ENCODE assay signal across 31 mouse cellular contexts in the genomic region with DNA sequence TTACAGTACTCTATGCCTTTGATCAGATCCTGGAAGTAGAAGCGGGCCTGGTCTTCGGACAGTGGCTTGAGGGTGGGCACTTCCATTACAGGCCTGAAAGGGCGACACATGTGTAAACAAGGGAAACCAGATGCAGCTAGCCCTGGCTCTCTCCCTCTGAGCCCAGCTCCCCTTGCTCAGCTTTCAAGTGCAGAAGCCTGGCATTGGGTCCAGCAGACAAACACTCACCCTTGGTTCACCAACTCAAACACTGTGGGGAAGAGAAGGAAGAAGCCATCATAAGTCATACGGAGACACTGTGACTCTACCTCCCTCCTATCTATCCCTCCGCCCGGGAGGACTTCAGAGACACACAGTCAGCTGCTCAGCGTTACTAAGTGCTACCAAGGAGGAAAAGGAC. TPM values are rescaled to one million over a fixed set of nuclear protein-coding genes. Genes with fewer than 3 reads are reported as not detected.
A peak's percentile ranks its signal among the peaks of the same experiment; 100 is the strongest.
DNase-seq lines count a peak whose midpoint lies in the region; ATAC-seq and TF ChIP-seq lines count a peak whose summit lies in the region.
"Had no signal": no experiment of that assay in that cellular context is flagged by ENCODE, and none has a peak within 500 bp of the region (broad histone marks: within the 10 kb centered on the region; RNA-seq: fewer than 3 reads in every experiment).

No protein-coding gene starts in this region.

- H3K27ac ChIP-seq in lung, postnatal 0 days (ENCODE audit: low read length), result no peak overlapping the region
- H3K27ac ChIP-seq: embryonic facial prominence, embryonic 10.5 days; embryonic facial prominence, embryonic 13.5 days; forebrain, embryonic 12.5 days; gastrocnemius, adult 2 months; heart, embryonic 13.5 days; hindbrain, embryonic 14.5 days; hindbrain, postnatal 0 days had no signal

- WGBS in lung, postnatal 0 days, result 80% methylated on average over 7 of the region's 7 CpGs

- H3K4me1 ChIP-seq in lung, postnatal 0 days (ENCODE audit: insufficient read depth, low read depth, low read length), result no peaks in the 10 kb centered on the region
- H3K4me1 ChIP-seq: embryonic facial prominence, embryonic 13.5 days; forebrain, embryonic 12.5 days; heart, embryonic 13.5 days had no signal

- no peak for TF ChIP-seq CTCF in lung, postnatal 0 days (IDR thresholded peaks at IDR 0.05)

- H3K9ac ChIP-seq in lung, postnatal 0 days (replicated peaks; ENCODE audit: low read depth), result no peak overlapping the region
- H3K9ac ChIP-seq: embryonic facial prominence, embryonic 13.5 days; forebrain, embryonic 12.5 days; heart, embryonic 13.5 days; hindbrain, embryonic 14.5 days had no signal

- H3K4me2 ChIP-seq in lung, postnatal 0 days (replicated peaks; ENCODE audit: low read depth, low read length), result no peak overlapping the region
- H3K4me2 ChIP-seq: embryonic facial prominence, embryonic 13.5 days; forebrain, embryonic 12.5 days; heart, embryonic 13.5 days; hindbrain, embryonic 14.5 days had no signal

- H3K4me3 ChIP-seq in lung, postnatal 0 days (ENCODE audit: low read depth, low read length), result no peak overlapping the region
- H3K4me3 ChIP-seq: embryonic facial prominence, embryonic 10.5 days; embryonic facial prominence, embryonic 13.5 days; erythroblast, embryonic 14.5 days; forebrain, embryonic 12.5 days; gastrocnemius, adult 2 months; heart, embryonic 13.5 days had no signal

- ATAC-seq in lung, postnatal 0 days, result no peak
- ATAC-seq: forebrain, embryonic 16.5 days; hindbrain, postnatal 0 days; inflammation-experienced regulatory T-cells, adult 6 months; Patski had no signal

- DNase-seq in adrenal gland, postnatal 25 days, result peak; percentile 27
- no peak for DNase-seq in adrenal gland, postnatal 4 days (ENCODE audit: low spot score in 2 of 2)
- DNase-seq in lung, adult 18-20 months, result peak; percentile 81 to 86
- DNase-seq in lung, postnatal 0 days (ENCODE audit: low spot score), result no peak
- peak; percentile 88 for DNase-seq in lung, postnatal 10 days
- DNase-seq in lung, postnatal 36 days, result peak; percentile 87
- DNase-seq in gastrocnemius, postnatal 10 days, result no peak
- DNase-seq in ovary, postnatal 10 days (ENCODE audit: low spot score), result no peak
- DNase-seq: B cell, adult 2 months; cerebellum, adult 11 months; cerebellum, adult 2 months; cerebellum, adult 9-11 months; cerebellum, postnatal 25 days; embryo, embryonic 11 days; gastrocnemius, adult 2 months; gastrocnemius, postnatal 25 days; heart, adult 18-20 months; heart, postnatal 14 days; heart, postnatal 4 days had no signal

- no peak for TF ChIP-seq EP300 in lung, postnatal 0 days (IDR thresholded peaks at IDR 0.05)

- H3K9me3 ChIP-seq in lung, postnatal 0 days (ENCODE audit: low read length), result no peaks in the 10 kb centered on the region
- H3K9me3 ChIP-seq: embryonic facial prominence, embryonic 10.5 days; embryonic facial prominence, embryonic 13.5 days; forebrain, embryonic 12.5 days; G1E; heart, embryonic 13.5 days had no signal

- H3K27me3 ChIP-seq in lung, postnatal 0 days (replicated peaks; ENCODE audit: insufficient read depth, low read length), result no peaks in the 10 kb centered on the region
- H3K27me3 ChIP-seq: CH12.LX; embryonic facial prominence, embryonic 13.5 days; forebrain, embryonic 12.5 days; heart, embryonic 13.5 days; Patski had no signal

- H3K36me3 ChIP-seq in lung, postnatal 0 days (ENCODE audit: insufficient read depth, low read length), result peaks cover 12% of the 10 kb centered on the region; the same call in 1 of the 2 replicates

RNA-seq across cellular contexts. Expression of a gene that starts 31.3 kb away (rescaled TPM):
- total RNA-seq in adrenal gland, postnatal 25 days (2021), result 25.6 and 27.6 TPM in 2 replicates
- 10 to 100 TPM; 31.5 to 36.3 TPM for total RNA-seq in adrenal gland, postnatal 4 days (2021)
- polyA plus RNA-seq in lung, postnatal 0 days (2015; fragmentation: Nextera tagmentation; extraction: Ambion mirVana), result 29.2 and 29.6 TPM in 2 replicates
- total RNA-seq in gastrocnemius, postnatal 10 days (2021), result 10 to 100 TPM in 1 of 2 experiments, 1 to 10 TPM in 1; 9.7 to 15.6 TPM

RNA-seq across cellular contexts. Expression of a gene that starts 40.6 kb away (rescaled TPM):
- 37.6 and 41.9 TPM in 2 replicates for total RNA-seq in adrenal gland, postnatal 25 days (2021)
- 10 to 100 TPM; 32.9 to 44.8 TPM for total RNA-seq in adrenal gland, postnatal 4 days (2021)
- 57.8 and 61.1 TPM in 2 replicates for polyA plus RNA-seq in lung, postnatal 0 days (2015; fragmentation: Nextera tagmentation; extraction: Ambion mirVana)
- total RNA-seq in gastrocnemius, postnatal 10 days (2021), result 1 to 10 TPM; 6.2 to 9.6 TPM

Comparison
In these comparisons a context has a peak if more than half of its experiments do, and no peak if none do; other contexts are left out.
1. DNase-seq: peak in adrenal gland, postnatal 25 days (single experiment), lung, adult 18-20 months (2 of 2), lung, postnatal 10 days (single experiment) and lung, postnatal 36 days (single experiment); none in adrenal gland, postnatal 4 days (0 of 2), lung, postnatal 0 days (single experiment), gastrocnemius, postnatal 10 days (single experiment) and ovary, postnatal 10 days (single experiment).